7 mouse cellular contexts compared by ENCODE assay signal in genomic region chr12:111809762-111810161, GRCm38 (mm10). TPM values are rescaled to one million over a fixed set of nuclear protein-coding genes. Genes with fewer than 3 reads are reported as not detected.
DNase-seq lines count a peak whose midpoint lies in the region; ATAC-seq and TF ChIP-seq lines count a peak whose summit lies in the region.

No protein-coding gene starts in this region.

- H3K9ac ChIP-seq in intestine, postnatal 0 days (ENCODE audit: low read depth, low read length) = peak overlapping the region; percentile 17; the same call in 1 of the 2 replicates
- H3K9ac ChIP-seq in limb, embryonic 11.5 days (ENCODE audit: low read length) = 0 out of 2 replicates have a peak overlapping the region, but pooled peaks have one; percentile 34
- peak overlapping the region; percentile 52 for H3K9ac ChIP-seq in midbrain, embryonic 13.5 days (replicated peaks)

- no peaks in the 10 kb centered on the region for H3K27me3 ChIP-seq in embryonic facial prominence, embryonic 10.5 days (replicated peaks; ENCODE audit: low read depth, poor library complexity, severe bottlenecking)
- H3K27me3 ChIP-seq in intestine, postnatal 0 days (replicated peaks; ENCODE audit: control insufficient read depth, insufficient read depth, low read length) = no peaks in the 10 kb centered on the region
- no peaks in the 10 kb centered on the region for H3K27me3 ChIP-seq in limb, embryonic 11.5 days (ENCODE audit: control insufficient read depth, insufficient read depth, low read length)
- no peaks in the 10 kb centered on the region for H3K27me3 ChIP-seq in midbrain, embryonic 13.5 days

- peak; percentile 67 for TF ChIP-seq CTCF in intestine, postnatal 0 days (IDR thresholded peaks at IDR 0.05; ENCODE audit: low read depth)

- ATAC-seq in granulocyte monocyte progenitor cell, adult 5-6 weeks (replicated peaks; ENCODE audit: poor library complexity, severe bottlenecking) = peak; percentile 53
- peak; percentile 51 for ATAC-seq in intestine, postnatal 0 days
- peak; percentile 7; the same call in 1 of the 2 replicates for ATAC-seq in limb, embryonic 11.5 days (ENCODE audit: insufficient number of reproducible peaks, low FRiP score, low TSS enrichment, low read depth)
- ATAC-seq in midbrain, embryonic 13.5 days = peak; percentile 10

- peak overlapping the region; percentile 21; the same call in 1 of the 2 replicates for H3K27ac ChIP-seq in embryonic facial prominence, embryonic 10.5 days (replicated peaks)
- H3K27ac ChIP-seq in intestine, postnatal 0 days (ENCODE audit: low read depth, low read length) = peak overlapping the region; percentile 62; the same call in 1 of the 2 replicates
- no peak overlapping the region for H3K27ac ChIP-seq in limb, embryonic 11.5 days (replicated peaks; ENCODE audit: low read depth, low read length)
- H3K27ac ChIP-seq in midbrain, embryonic 13.5 days = peak overlapping the region; percentile 69

- DNase-seq in adrenal gland, postnatal 25 days = peak; percentile 85
- peak; percentile 85 for DNase-seq in embryonic facial prominence, embryonic 10.5 days (ENCODE audit: low spot score)
- DNase-seq in limb, embryonic 11.5 days (ENCODE audit: low spot score) = peak; percentile 76
- DNase-seq in spleen, adult 12 weeks (ENCODE audit: low spot score) = peak; percentile 43

- H3K4me3 ChIP-seq in embryonic facial prominence, embryonic 10.5 days = peak overlapping the region; percentile 37
- no peak overlapping the region for H3K4me3 ChIP-seq in intestine, postnatal 0 days (ENCODE audit: low read depth, low read length)
- H3K4me3 ChIP-seq in limb, embryonic 11.5 days (ENCODE audit: low read depth, low read length) = peak overlapping the region; percentile 12; the same call in 1 of the 2 replicates
- no peak overlapping the region for H3K4me3 ChIP-seq in midbrain, embryonic 13.5 days (replicated peaks)

- H3K9me3 ChIP-seq in embryonic facial prominence, embryonic 10.5 days = no peaks in the 10 kb centered on the region
- H3K9me3 ChIP-seq in intestine, postnatal 0 days (ENCODE audit: control insufficient read depth) = no peaks in the 10 kb centered on the region
- no peaks in the 10 kb centered on the region for H3K9me3 ChIP-seq in limb, embryonic 11.5 days (ENCODE audit: control insufficient read depth, low read length)
- H3K9me3 ChIP-seq in midbrain, embryonic 13.5 days = no peaks in the 10 kb centered on the region

- 5% methylated on average over 9 of the region's 9 CpGs for WGBS in embryonic facial prominence, embryonic 10.5 days
- WGBS in intestine, postnatal 0 days = 4% methylated on average over 9 of the region's 9 CpGs
- WGBS in limb, embryonic 11.5 days = 6% methylated on average over 9 of the region's 9 CpGs
- 1% methylated on average over 9 of the region's 9 CpGs for WGBS in midbrain, embryonic 13.5 days

- peaks cover 32% of the 10 kb centered on the region for H3K4me1 ChIP-seq in embryonic facial prominence, embryonic 10.5 days
- H3K4me1 ChIP-seq in intestine, postnatal 0 days (replicated peaks; ENCODE audit: control insufficient read depth, insufficient read depth, low read length) = 0 out of 2 replicates have a peak, but pooled peaks cover 5% of the 10 kb centered on the region
- H3K4me1 ChIP-seq in limb, embryonic 11.5 days (ENCODE audit: control insufficient read depth, insufficient read depth, low read length) = peaks cover 18% of the 10 kb centered on the region
- peaks cover 30% of the 10 kb centered on the region for H3K4me1 ChIP-seq in midbrain, embryonic 13.5 days (replicated peaks)

- H3K4me2 ChIP-seq in intestine, postnatal 0 days (replicated peaks; ENCODE audit: low read depth) = peak overlapping the region; percentile 46
- no peak overlapping the region for H3K4me2 ChIP-seq in limb, embryonic 11.5 days (ENCODE audit: low read depth, severe bottlenecking)
- H3K4me2 ChIP-seq in midbrain, embryonic 13.5 days (replicated peaks) = no peak overlapping the region

- H3K36me3 ChIP-seq in embryonic facial prominence, embryonic 10.5 days (replicated peaks) = peaks cover 69% of the 10 kb centered on the region
- peaks cover 33% of the 10 kb centered on the region for H3K36me3 ChIP-seq in intestine, postnatal 0 days (ENCODE audit: control insufficient read depth, insufficient read depth)
- H3K36me3 ChIP-seq in limb, embryonic 11.5 days (ENCODE audit: control insufficient read depth, insufficient read depth, low read length) = peaks cover 11% of the 10 kb centered on the region
- peaks cover 40% of the 10 kb centered on the region for H3K36me3 ChIP-seq in midbrain, embryonic 13.5 days

RNA-seq across cellular contexts. Expression of gene Xrcc3, which starts 3.9 kb away (rescaled TPM):
- 14.7 and 17.7 TPM in 2 replicates for total RNA-seq in adrenal gland, postnatal 25 days (2021)
- polyA plus RNA-seq in embryonic facial prominence, embryonic 10.5 days (2016; fragmentation: Nextera tagmentation; extraction: Ambion mirVana) = 21.7 and 22.2 TPM in 2 replicates
- 16.7 and 31.1 TPM in 2 replicates for total RNA-seq in granulocyte monocyte progenitor cell, adult 5-6 weeks (2014; fragmentation: Nextera tagmentation)
- total RNA-seq in granulocyte monocyte progenitor cell, adult 5-6 weeks (2017) = 6.8 and 8.6 TPM in 2 replicates
- 3.4 and 6.1 TPM in 2 replicates for polyA plus RNA-seq in intestine, postnatal 0 days (2015; fragmentation: Nextera tagmentation; extraction: Ambion mirVana)
- 22.7 and 26.0 TPM in 2 replicates for polyA plus RNA-seq in limb, embryonic 11.5 days (2014; fragmentation: Nextera tagmentation; extraction: Ambion mirVana)
- 3.9 and 4.4 TPM in 2 replicates for polyA plus RNA-seq in midbrain, embryonic 13.5 days (2015; fragmentation: Nextera tagmentation; extraction: Ambion mirVana)

RNA-seq across cellular contexts. Expression of gene Zfyve21, which starts 4.2 kb away (rescaled TPM):
- total RNA-seq in adrenal gland, postnatal 25 days (2021) = 99.4 and 105 TPM in 2 replicates
- polyA plus RNA-seq in embryonic facial prominence, embryonic 10.5 days (2016; fragmentation: Nextera tagmentation; extraction: Ambion mirVana) = 75.0 TPM in 2 replicates
- total RNA-seq in granulocyte monocyte progenitor cell, adult 5-6 weeks (2014; fragmentation: Nextera tagmentation) = 14.0 and 19.5 TPM in 2 replicates
- total RNA-seq in granulocyte monocyte progenitor cell, adult 5-6 weeks (2017) = 5.3 and 6.2 TPM in 2 replicates
- polyA plus RNA-seq in intestine, postnatal 0 days (2015; fragmentation: Nextera tagmentation; extraction: Ambion mirVana) = 104 and 107 TPM in 2 replicates
- polyA plus RNA-seq in limb, embryonic 11.5 days (2014; fragmentation: Nextera tagmentation; extraction: Ambion mirVana) = 78.6 and 79.7 TPM in 2 replicates
- polyA plus RNA-seq in midbrain, embryonic 13.5 days (2015; fragmentation: Nextera tagmentation; extraction: Ambion mirVana) = 34.7 and 36.6 TPM in 2 replicates

RNA-seq across cellular contexts. Expression of gene Klc1, which starts 51.1 kb away (rescaled TPM):
- 118 and 144 TPM in 2 replicates for total RNA-seq in adrenal gland, postnatal 25 days (2021)
- polyA plus RNA-seq in embryonic facial prominence, embryonic 10.5 days (2016; fragmentation: Nextera tagmentation; extraction: Ambion mirVana) = 130 and 131 TPM in 2 replicates
- 45.3 and 48.2 TPM in 2 replicates for total RNA-seq in granulocyte monocyte progenitor cell, adult 5-6 weeks (2014; fragmentation: Nextera tagmentation)
- 26.7 and 42.1 TPM in 2 replicates for total RNA-seq in granulocyte monocyte progenitor cell, adult 5-6 weeks (2017)
- 42.9 and 45.7 TPM in 2 replicates for polyA plus RNA-seq in intestine, postnatal 0 days (2015; fragmentation: Nextera tagmentation; extraction: Ambion mirVana)
- polyA plus RNA-seq in limb, embryonic 11.5 days (2014; fragmentation: Nextera tagmentation; extraction: Ambion mirVana) = 95.5 and 103 TPM in 2 replicates
- 545 and 546 TPM in 2 replicates for polyA plus RNA-seq in midbrain, embryonic 13.5 days (2015; fragmentation: Nextera tagmentation; extraction: Ambion mirVana)

Comparison
In these comparisons a context has a peak if more than half of its experiments do, and no peak if none do; other contexts are left out.
1. H3K4me3 ChIP-seq: peak in embryonic facial prominence, embryonic 10.5 days (single experiment) and limb, embryonic 11.5 days (single experiment); none in intestine, postnatal 0 days (single experiment) and midbrain, embryonic 13.5 days (single experiment).
2. Peak in every context shown above with its lines, with median percentiles within 50 percentile points of each other: DNase-seq, ATAC-seq and H3K9ac ChIP-seq.